Mouse (Mus musculus): ENCODE data around the gene Hist1h2bl. TPM values are rescaled to one million over a fixed set of nuclear protein-coding genes. Genes with fewer than 3 reads are reported as not detected.

Hist1h2bl gene
- polyA plus RNA-seq, 1 experiment from 2014 or later = 1.5 TPM

DNA sequence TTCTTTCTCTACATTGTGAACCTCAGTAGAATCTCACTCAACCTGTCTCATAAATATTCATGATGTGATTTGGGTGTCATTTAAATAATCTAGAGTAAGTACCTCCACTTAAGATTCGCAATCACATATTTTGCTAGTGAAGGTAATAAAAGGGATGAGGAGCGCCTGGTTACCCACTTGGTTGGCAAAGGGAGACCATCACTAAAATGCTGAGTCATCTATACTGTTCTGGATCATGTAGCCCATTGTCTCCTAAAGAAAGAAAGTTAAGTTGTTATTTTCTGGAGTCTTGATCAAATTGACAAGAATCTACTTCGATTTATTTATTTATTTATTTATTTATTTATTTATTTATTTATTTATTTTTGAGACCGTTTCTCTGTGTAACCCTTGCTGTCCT is 9.3 kb downstream of the Hist1h2bl start:
- H3K4me3 ChIP-seq (ENCODE audit: low read depth, low read length) = no peak overlapping the region
- TF ChIP-seq CTCF (IDR thresholded peaks at IDR 0.05; ENCODE audit: low read depth) (no peak), EP300 (optimal IDR thresholded peaks at IDR 0.05) (no peak)
- H3K9me3 ChIP-seq (ENCODE audit: control insufficient read depth, low read length) = no peaks in the 10 kb centered on the region
- H3K27me3 ChIP-seq (ENCODE audit: control insufficient read depth, insufficient read depth, low read length) = no peaks in the 10 kb centered on the region
- H3K4me2 ChIP-seq (replicated peaks; ENCODE audit: low read depth) = no peak overlapping the region
- DNase-seq (ENCODE audit: low spot score) (no peak), ATAC-seq (ENCODE audit: low FRiP score, low TSS enrichment) (no peak)
- 70% methylated on average over 4 of the region's 4 CpGs for WGBS
- no peak overlapping the region for H3K27ac ChIP-seq (replicated peaks)
- H3K4me1 ChIP-seq (replicated peaks; ENCODE audit: control insufficient read depth, insufficient read depth) = no peaks in the 10 kb centered on the region
- H3K36me3 ChIP-seq (ENCODE audit: control insufficient read depth, insufficient read depth, low read length) = no peaks in the 10 kb centered on the region
- H3K9ac ChIP-seq (ENCODE audit: low read length) = no peak overlapping the region

DNA sequence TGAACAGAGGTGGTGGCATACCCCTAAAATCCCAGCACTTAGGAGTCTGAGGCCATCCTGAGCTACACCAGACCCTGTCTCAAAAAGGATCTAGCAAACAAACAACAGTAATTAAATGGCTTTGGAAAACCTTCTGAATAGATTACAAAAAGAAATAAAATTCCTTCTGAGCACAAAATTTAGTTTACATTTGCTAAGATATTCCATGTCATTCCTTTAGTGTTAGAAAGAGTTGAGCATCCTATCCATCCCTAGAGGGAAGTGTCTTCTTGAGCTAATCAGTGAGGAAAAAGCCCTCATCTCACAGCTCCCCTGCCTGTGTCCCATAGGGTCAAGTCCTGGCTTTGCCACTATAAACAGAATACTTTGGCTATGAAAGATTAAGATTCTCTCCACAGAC is 18.1 kb downstream of the Hist1h2bl start, which contains the start of gene Olfr1359:
TSS of gene Olfr1359 (plus strand) at position 301 of the 400 bp plus-strand sequence.
- H3K9ac ChIP-seq (ENCODE audit: low read length) = no peak within 1 kb of the TSS
- TF ChIP-seq CTCF (IDR thresholded peaks at IDR 0.05; ENCODE audit: low read depth) = no peak
- TF ChIP-seq EP300 (optimal IDR thresholded peaks at IDR 0.05) = no peak
- ATAC-seq (ENCODE audit: low FRiP score, low TSS enrichment) (no peak), DNase-seq (ENCODE audit: low spot score) (no peak)
- no peak within 1 kb of the TSS for H3K27ac ChIP-seq (replicated peaks)
- no peak within 1 kb of the TSS for H3K4me3 ChIP-seq (ENCODE audit: low read depth, low read length)
- no peaks in the 10 kb centered on the region for H3K27me3 ChIP-seq (ENCODE audit: control insufficient read depth, insufficient read depth, low read length)
- H3K4me1 ChIP-seq (replicated peaks; ENCODE audit: control insufficient read depth, insufficient read depth) = no peaks in the 10 kb centered on the region
- no peak within 1 kb of the TSS for H3K4me2 ChIP-seq (replicated peaks; ENCODE audit: low read depth)
- H3K9me3 ChIP-seq (ENCODE audit: control insufficient read depth, low read length) = no peaks in the 10 kb centered on the region
- H3K36me3 ChIP-seq (ENCODE audit: control insufficient read depth, insufficient read depth, low read length) = no peaks in the 10 kb centered on the region

DNA sequence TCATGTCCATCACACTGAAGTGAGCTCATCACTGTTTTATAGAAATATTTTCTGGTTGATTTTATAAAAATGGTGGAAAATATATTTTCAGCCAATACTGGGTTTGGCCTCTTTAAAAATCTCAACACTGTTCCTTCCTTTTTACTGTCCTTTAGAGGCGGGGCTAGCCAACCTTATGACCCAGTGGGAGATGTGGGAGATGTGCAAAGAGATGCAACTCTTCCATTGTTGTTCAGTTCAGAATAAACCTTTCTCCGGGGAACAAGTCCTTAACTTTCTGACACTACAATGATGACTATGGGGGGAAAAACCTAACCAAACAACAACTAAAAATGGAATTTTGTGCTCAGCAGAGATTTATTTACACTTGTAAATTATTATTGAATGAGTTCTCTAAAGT is 38.6 kb downstream of the Hist1h2bl start, which contains the start of gene Olfr1360:
TSS of gene Olfr1360 (minus strand) at position 101 of the 400 bp plus-strand sequence.
- 80% methylated on average over 2 of the region's 2 CpGs for WGBS
- H3K9ac ChIP-seq (ENCODE audit: low read length) = no peak within 1 kb of the TSS
- no peak for DNase-seq (ENCODE audit: low spot score)
- H3K4me2 ChIP-seq (replicated peaks; ENCODE audit: low read depth) = no peak within 1 kb of the TSS
- TF ChIP-seq EP300 (optimal IDR thresholded peaks at IDR 0.05) = no peak
- no peak for TF ChIP-seq CTCF (IDR thresholded peaks at IDR 0.05; ENCODE audit: low read depth)
- no peak within 1 kb of the TSS for H3K27ac ChIP-seq (replicated peaks)
- no peak for ATAC-seq (ENCODE audit: low FRiP score, low TSS enrichment)
- H3K27me3 ChIP-seq (ENCODE audit: control insufficient read depth, insufficient read depth, low read length) = no peaks in the 10 kb centered on the region
- no peaks in the 10 kb centered on the region for H3K4me1 ChIP-seq (replicated peaks; ENCODE audit: control insufficient read depth, insufficient read depth)
- H3K36me3 ChIP-seq (ENCODE audit: control insufficient read depth, insufficient read depth, low read length) = no peaks in the 10 kb centered on the region
- H3K9me3 ChIP-seq (ENCODE audit: control insufficient read depth, low read length) = no peaks in the 10 kb centered on the region
- H3K4me3 ChIP-seq (ENCODE audit: low read depth, low read length) = no peak within 1 kb of the TSS

Small RNA genes within 50 kb of the gene (microRNA-seq; reads per million reads assigned to microRNA genes)
- gene Gm44357 (not detected), gene Gm44367 (not detected), gene Gm44454 (not detected)

Other genes starting within 250 kb of the Hist1h2bl start
- gene Nkapl, start 247.6 kb downstream of the Hist1h2bl start, polyA plus RNA-seq (2015; fragmentation: Nextera tagmentation; extraction: Ambion mirVana) = 2.4 and 2.7 TPM in 2 replicates
- 1.7 and 2.4 TPM in 2 replicates for gene Zkscan4, start 237.2 kb downstream of the Hist1h2bl start, polyA plus RNA-seq (2015; fragmentation: Nextera tagmentation; extraction: Ambion mirVana)
- not detected in 2 replicates for gene Gm10065, start 236.7 kb downstream of the Hist1h2bl start, polyA plus RNA-seq (2015; fragmentation: Nextera tagmentation; extraction: Ambion mirVana)
- gene AK157302, start 220.9 kb downstream of the Hist1h2bl start, polyA plus RNA-seq (2015; fragmentation: Nextera tagmentation; extraction: Ambion mirVana) = 0.28 and 0.33 TPM in 2 replicates
- 12.3 and 12.9 TPM in 2 replicates for gene Gm11273, start 214.7 kb downstream of the Hist1h2bl start, polyA plus RNA-seq (2015; fragmentation: Nextera tagmentation; extraction: Ambion mirVana)
- gene Zkscan8, start 185.0 kb downstream of the Hist1h2bl start, polyA plus RNA-seq (2015; fragmentation: Nextera tagmentation; extraction: Ambion mirVana) = 1.6 and 2.4 TPM in 2 replicates
- gene Olfr1366, start 173.3 kb downstream of the Hist1h2bl start, polyA plus RNA-seq (2015; fragmentation: Nextera tagmentation; extraction: Ambion mirVana) = 0.07 TPM in 2 replicates
- 0.04 TPM in 1 of 2 replicates, not detected in the other for gene Olfr1535, start 156.2 kb downstream of the Hist1h2bl start, polyA plus RNA-seq (2015; fragmentation: Nextera tagmentation; extraction: Ambion mirVana)
- gene Olfr1364, start 134.4 kb downstream of the Hist1h2bl start, polyA plus RNA-seq (2015; fragmentation: Nextera tagmentation; extraction: Ambion mirVana) = not detected in 2 replicates
- gene Olfr1362, start 102.1 kb downstream of the Hist1h2bl start, polyA plus RNA-seq (2015; fragmentation: Nextera tagmentation; extraction: Ambion mirVana) = not detected in 2 replicates
- gene Olfr11, start 73.6 kb downstream of the Hist1h2bl start, polyA plus RNA-seq (2015; fragmentation: Nextera tagmentation; extraction: Ambion mirVana) = not detected in 2 replicates
- not detected in 2 replicates for gene Olfr1361, start 52.8 kb downstream of the Hist1h2bl start, polyA plus RNA-seq (2015; fragmentation: Nextera tagmentation; extraction: Ambion mirVana)
- not detected in 2 replicates for gene Olfr1360, start 38.7 kb downstream of the Hist1h2bl start, polyA plus RNA-seq (2015; fragmentation: Nextera tagmentation; extraction: Ambion mirVana)
- not detected in 2 replicates for gene Olfr1359, start 18.0 kb downstream of the Hist1h2bl start, polyA plus RNA-seq (2015; fragmentation: Nextera tagmentation; extraction: Ambion mirVana)
- gene Hist1h2ai, start 279 bp upstream of the Hist1h2bl start, polyA plus RNA-seq (2015; fragmentation: Nextera tagmentation; extraction: Ambion mirVana) = 8.8 and 14.4 TPM in 2 replicates
- gene Hist1h3h, start 1.5 kb upstream of the Hist1h2bl start, polyA plus RNA-seq (2015; fragmentation: Nextera tagmentation; extraction: Ambion mirVana) = 1.1 and 4.1 TPM in 2 replicates
- gene Hist1h2bm, start 5.9 kb upstream of the Hist1h2bl start, polyA plus RNA-seq (2015; fragmentation: Nextera tagmentation; extraction: Ambion mirVana) = 0.56 and 1.0 TPM in 2 replicates
- gene Hist1h4j, start 18.9 kb upstream of the Hist1h2bl start, polyA plus RNA-seq (2015; fragmentation: Nextera tagmentation; extraction: Ambion mirVana) = 0.18 and 0.92 TPM in 2 replicates
- gene Hist1h4k, start 34.4 kb upstream of the Hist1h2bl start, polyA plus RNA-seq (2015; fragmentation: Nextera tagmentation; extraction: Ambion mirVana) = 0.81 and 1.1 TPM in 2 replicates
- 7.3 and 19.3 TPM in 2 replicates for gene Hist1h2ak, start 37.7 kb upstream of the Hist1h2bl start, polyA plus RNA-seq (2015; fragmentation: Nextera tagmentation; extraction: Ambion mirVana)
- 0.73 and 2.2 TPM in 2 replicates for gene Hist1h2bn, start 38.0 kb upstream of the Hist1h2bl start, polyA plus RNA-seq (2015; fragmentation: Nextera tagmentation; extraction: Ambion mirVana)
- 4.3 and 10.5 TPM in 2 replicates for gene Hist1h1b, start 64.5 kb upstream of the Hist1h2bl start, polyA plus RNA-seq (2015; fragmentation: Nextera tagmentation; extraction: Ambion mirVana)
- gene Hist1h3i, start 67.2 kb upstream of the Hist1h2bl start, polyA plus RNA-seq (2015; fragmentation: Nextera tagmentation; extraction: Ambion mirVana) = 31.2 and 44.3 TPM in 2 replicates
- 1.4 and 1.6 TPM in 2 replicates for gene Hist1h2an, start 71.1 kb upstream of the Hist1h2bl start, polyA plus RNA-seq (2015; fragmentation: Nextera tagmentation; extraction: Ambion mirVana)
- 0.54 and 2.0 TPM in 2 replicates for gene Hist1h2bp, start 71.3 kb upstream of the Hist1h2bl start, polyA plus RNA-seq (2015; fragmentation: Nextera tagmentation; extraction: Ambion mirVana)
- 7.7 and 9.9 TPM in 2 replicates for gene Hist1h2bq, start 94.1 kb upstream of the Hist1h2bl start, polyA plus RNA-seq (2015; fragmentation: Nextera tagmentation; extraction: Ambion mirVana)
- 0.95 and 1.1 TPM in 2 replicates for gene Hist1h2ao, start 94.3 kb upstream of the Hist1h2bl start, polyA plus RNA-seq (2015; fragmentation: Nextera tagmentation; extraction: Ambion mirVana)
- 1.1 TPM in 1 of 2 replicates, not detected in the other for gene Hist1h4m, start 95.6 kb upstream of the Hist1h2bl start, polyA plus RNA-seq (2015; fragmentation: Nextera tagmentation; extraction: Ambion mirVana)
- gene Hist1h4n, start 116.1 kb upstream of the Hist1h2bl start, polyA plus RNA-seq (2015; fragmentation: Nextera tagmentation; extraction: Ambion mirVana) = 4.0 and 4.6 TPM in 2 replicates
- gene Hist1h2ap, start 117.4 kb upstream of the Hist1h2bl start, polyA plus RNA-seq (2015; fragmentation: Nextera tagmentation; extraction: Ambion mirVana) = 1,237 and 1,874 TPM in 2 replicates
- gene Hist1h2br, start 117.6 kb upstream of the Hist1h2bl start, polyA plus RNA-seq (2015; fragmentation: Nextera tagmentation; extraction: Ambion mirVana) = 8.1 and 10.0 TPM in 2 replicates
- 1.4 and 1.6 TPM in 2 replicates for gene Zfp184, start 229.0 kb upstream of the Hist1h2bl start, polyA plus RNA-seq (2015; fragmentation: Nextera tagmentation; extraction: Ambion mirVana)